Mouse (Mus musculus): ENCODE data around the gene BC055324.

Gene BC055324

GRCm38 (mm10) chr1:163953396-163953795 is 41.2 kb downstream of the BC055324 start:
- DNase-seq (ENCODE audit: low spot score) = no peak

- DNase-seq (ENCODE audit: low spot score) = no peak
Observed at GRCm38 (mm10) chr1:163942056-163942455, 52.5 kb downstream of the BC055324 start.

- no peak for DNase-seq (ENCODE audit: low spot score)
Observed at GRCm38 (mm10) chr1:163934591-163934990, 60.0 kb downstream of the BC055324 start.

GRCm38 (mm10) chr1:163931801-163932200 is 62.8 kb downstream of the BC055324 start:
- DNase-seq (ENCODE audit: low spot score) = no peak

- no peak for DNase-seq (ENCODE audit: low spot score)
Observed at GRCm38 (mm10) chr1:163930458-163930794, 64.2 kb downstream of the BC055324 start.

GRCm38 (mm10) chr1:163929636-163930457 is 64.7 kb downstream of the BC055324 start:
- DNase-seq (ENCODE audit: low spot score) = peak; percentile 90

GRCm38 (mm10) chr1:163928846-163929245 is 65.8 kb downstream of the BC055324 start, which contains the start of gene Scyl3:
Scyl3 (plus strand) TSS chr1:163929100.
- no peak for DNase-seq (ENCODE audit: low spot score)

- no peak for DNase-seq (ENCODE audit: low spot score)
Observed at GRCm38 (mm10) chr1:163924093-163924492, 70.5 kb downstream of the BC055324 start.

- no peak for DNase-seq (ENCODE audit: low spot score)
Observed at GRCm38 (mm10) chr1:163917349-163918160, 77.0 kb downstream of the BC055324 start.

GRCm38 (mm10) chr1:163911981-163912380 is 82.6 kb downstream of the BC055324 start:
- no peak for DNase-seq (ENCODE audit: low spot score)

- DNase-seq (ENCODE audit: low spot score) = no peak
Observed at GRCm38 (mm10) chr1:163910785-163911184, 83.8 kb downstream of the BC055324 start.

- DNase-seq (ENCODE audit: low spot score) = no peak
Observed at GRCm38 (mm10) chr1:163910343-163910742, 84.3 kb downstream of the BC055324 start.

- no peak for DNase-seq (ENCODE audit: low spot score)
Observed at GRCm38 (mm10) chr1:163908389-163908788, 86.2 kb downstream of the BC055324 start.

GRCm38 (mm10) chr1:163907007-163907811 is 87.4 kb downstream of the BC055324 start:
- DNase-seq (ENCODE audit: low spot score) = no peak

GRCm38 (mm10) chr1:163903411-163903810 is 91.2 kb downstream of the BC055324 start:
- DNase-seq (ENCODE audit: low spot score) = no peak

GRCm38 (mm10) chr1:163900168-163900567 is 94.4 kb downstream of the BC055324 start:
- no peak for DNase-seq (ENCODE audit: low spot score)

- DNase-seq (ENCODE audit: low spot score) = no peak
Observed at GRCm38 (mm10) chr1:163899575-163899974, 95.0 kb downstream of the BC055324 start.

GRCm38 (mm10) chr1:163898291-163898764 is 96.3 kb downstream of the BC055324 start:
- DNase-seq (ENCODE audit: low spot score) = no peak
